Mouse (Mus musculus) cerebellum, postnatal 14 days (tissue): Measurements from ENCODE around the gene Loxl3.
A peak's percentile ranks its signal among the peaks of the same experiment; 100 is the strongest.

Experiments used
- DNase-seq, 2 experiments: peaks; one replicate each; pipeline ENCODE4 v3.0.0; 2021; ENCODE audit warnings: mixed read lengths in 2 of 2

Loxl3 gene

GRCm38 (mm10) chr6:83054074-83054851 lies 20.3 kb downstream of the Loxl3 start, which contains the start of gene Aup1:
Aup1 (plus strand) TSS chr6:83054521.
- peak; percentile 96 to 97 for DNase-seq

- DNase-seq, result peak in 1 of 2 experiments; percentile 62
Observed at GRCm38 (mm10) chr6:83054871-83055431, 21.0 kb downstream of the Loxl3 start, which contains the start of gene Htra2. Htra2 (minus strand) TSS chr6:83055273.

DNA sequence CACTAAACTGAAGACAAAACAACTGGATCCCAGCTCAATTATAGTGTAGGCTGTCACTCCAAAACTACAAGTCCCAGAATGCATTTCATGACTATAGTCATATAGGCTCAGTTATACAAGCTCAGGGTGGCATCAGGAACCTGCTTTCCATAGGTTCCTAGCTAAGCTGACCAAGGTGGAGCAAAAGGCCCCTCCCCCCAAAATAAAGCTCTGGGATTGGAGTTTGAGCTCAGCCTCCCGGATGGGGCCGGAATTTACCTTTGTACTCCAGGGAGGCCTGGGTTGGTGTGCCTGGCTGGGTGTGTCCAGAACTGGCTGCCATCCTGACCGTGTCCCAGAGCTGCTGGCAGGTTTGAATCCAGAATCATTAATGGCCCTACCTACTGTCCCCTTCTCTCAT lies 23.8 kb downstream of the Loxl3 start, which contains the start of gene Dqx1:
Dqx1 (plus strand) TSS at position 55 of the 400 bp plus-strand sequence.
- peak in 1 of 2 experiments; percentile 19 for DNase-seq

DNA sequence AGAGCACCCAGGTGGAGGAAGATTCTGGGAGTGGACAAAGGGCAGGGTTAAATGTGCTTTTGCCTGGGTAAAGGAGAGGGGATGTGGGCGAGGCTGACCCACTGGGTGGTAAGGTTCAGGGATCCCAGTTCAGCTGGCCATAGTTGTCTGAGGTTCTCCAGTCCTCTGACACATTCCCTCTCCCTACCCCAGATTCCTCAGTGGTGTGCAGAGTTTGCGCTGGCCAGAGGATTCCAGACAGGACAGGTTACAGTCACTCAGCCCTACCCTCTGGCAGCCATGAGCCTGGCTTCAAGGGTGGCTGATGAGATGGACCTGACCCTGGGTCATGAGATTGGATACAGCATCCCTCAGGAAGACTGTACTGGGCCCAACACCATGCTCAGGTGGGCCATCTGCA lies 24.8 kb downstream of the Loxl3 start:
- DNase-seq, result no peak

GRCm38 (mm10) chr6:83065995-83066394 lies 32.0 kb downstream of the Loxl3 start:
- DNase-seq, result no peak

DNA sequence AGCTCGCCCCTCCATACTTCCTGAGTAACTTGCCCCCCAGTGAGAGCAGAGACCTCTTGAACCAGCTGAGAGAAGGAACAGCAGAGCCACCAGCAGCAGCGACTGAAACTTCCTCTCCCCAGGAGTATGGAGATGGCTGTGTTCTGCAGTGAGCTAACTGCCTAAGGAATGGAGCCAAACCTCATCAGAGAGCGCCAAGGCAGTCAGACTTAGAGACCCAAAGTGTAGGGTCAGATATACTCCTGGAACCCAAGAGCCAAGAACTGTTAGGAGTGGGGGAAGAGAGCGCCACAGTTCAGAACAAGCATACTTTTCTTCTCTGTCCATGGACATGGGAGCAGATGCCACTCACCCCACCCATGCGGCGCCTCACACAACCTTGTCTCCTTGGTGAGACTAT lies 32.5 kb downstream of the Loxl3 start:
- DNase-seq, result no peak

GRCm38 (mm10) chr6:83068221-83068620 lies 34.2 kb downstream of the Loxl3 start:
- DNase-seq, result no peak

DNA sequence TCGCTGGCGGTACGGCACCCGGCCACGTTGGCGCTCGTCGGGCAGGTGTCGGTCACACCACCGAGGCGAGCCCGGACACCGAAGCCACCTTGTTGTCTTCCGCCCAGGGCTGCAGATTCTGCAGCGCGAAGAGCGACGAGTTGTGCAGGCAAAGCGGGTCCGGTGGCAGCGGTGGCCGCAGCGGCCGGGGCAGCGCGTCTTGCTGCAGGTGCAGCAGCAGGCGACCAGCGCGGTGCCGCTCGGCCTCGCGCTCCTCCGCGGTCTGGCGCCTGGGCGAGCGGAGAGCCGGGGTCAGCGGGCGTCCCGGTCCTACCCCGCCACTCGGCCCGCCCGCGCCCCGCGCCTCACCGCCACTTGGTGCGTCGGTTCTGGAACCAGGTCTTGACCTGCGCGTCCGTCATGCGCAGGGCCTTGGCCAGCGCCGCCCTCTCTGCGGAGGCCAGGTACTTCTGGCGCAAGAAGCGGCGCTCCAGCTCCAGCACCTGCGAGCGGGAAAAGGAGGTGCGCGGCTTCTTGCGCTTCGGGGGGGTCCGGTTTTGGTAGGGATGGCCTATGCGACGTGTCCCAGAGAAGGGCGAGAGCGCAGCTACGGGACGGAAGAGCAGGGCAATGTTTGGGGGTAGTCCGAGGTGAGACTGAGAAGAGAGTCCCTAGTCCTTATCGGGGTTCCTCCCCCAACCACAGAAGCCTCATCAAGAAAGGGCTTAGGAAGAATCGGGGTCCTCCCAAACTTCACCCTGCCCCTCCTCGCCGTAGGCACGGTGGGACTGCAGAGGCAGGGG lies 34.9 kb downstream of the Loxl3 start:
- DNase-seq, result no peak

GRCm38 (mm10) chr6:83069488-83070246 lies 35.7 kb downstream of the Loxl3 start:
- DNase-seq, result peak; percentile 38 to 43

DNA sequence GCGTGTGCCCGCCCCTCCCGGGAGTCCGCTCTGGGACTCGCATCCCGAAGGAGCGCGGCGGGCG lies 36.1 kb downstream of the Loxl3 start, which contains the start of gene Tlx2:
Tlx2 (minus strand) TSS at position 47 of the 64 bp plus-strand sequence.
- DNase-seq, result no peak

- DNase-seq, result peak; percentile 52 to 65
Observed at GRCm38 (mm10) chr6:83070311-83071219, 36.6 kb downstream of the Loxl3 start.

- DNase-seq, result peak in 1 of 2 experiments; percentile 60
Observed at GRCm38 (mm10) chr6:83071220-83071619, 37.2 kb downstream of the Loxl3 start.

DNA sequence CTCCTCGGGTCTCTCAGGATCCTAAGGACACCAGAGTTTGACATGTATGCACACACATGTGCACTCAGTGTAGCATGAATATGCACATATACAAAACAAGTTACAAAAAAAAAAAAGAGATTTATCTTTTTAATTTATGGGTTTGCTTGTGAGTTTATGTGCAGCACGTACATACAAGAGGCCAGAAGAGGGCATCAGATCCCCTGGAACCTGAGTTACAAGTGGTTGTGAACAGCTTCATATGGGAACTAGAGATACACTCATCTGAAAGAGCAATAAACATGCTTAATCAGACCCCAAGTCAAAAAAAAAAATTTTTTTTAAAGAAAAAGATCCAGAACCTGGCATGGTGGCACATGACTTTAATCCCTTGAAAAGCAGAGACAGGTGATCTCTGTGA lies 41.0 kb downstream of the Loxl3 start:
- no peak for DNase-seq

GRCm38 (mm10) chr6:83077630-83078323 lies 43.8 kb downstream of the Loxl3 start, which contains the start of gene Pcgf1:
Pcgf1 (plus strand) TSS chr6:83077869.
- peak in 1 of 2 experiments; percentile 67 for DNase-seq

DNA sequence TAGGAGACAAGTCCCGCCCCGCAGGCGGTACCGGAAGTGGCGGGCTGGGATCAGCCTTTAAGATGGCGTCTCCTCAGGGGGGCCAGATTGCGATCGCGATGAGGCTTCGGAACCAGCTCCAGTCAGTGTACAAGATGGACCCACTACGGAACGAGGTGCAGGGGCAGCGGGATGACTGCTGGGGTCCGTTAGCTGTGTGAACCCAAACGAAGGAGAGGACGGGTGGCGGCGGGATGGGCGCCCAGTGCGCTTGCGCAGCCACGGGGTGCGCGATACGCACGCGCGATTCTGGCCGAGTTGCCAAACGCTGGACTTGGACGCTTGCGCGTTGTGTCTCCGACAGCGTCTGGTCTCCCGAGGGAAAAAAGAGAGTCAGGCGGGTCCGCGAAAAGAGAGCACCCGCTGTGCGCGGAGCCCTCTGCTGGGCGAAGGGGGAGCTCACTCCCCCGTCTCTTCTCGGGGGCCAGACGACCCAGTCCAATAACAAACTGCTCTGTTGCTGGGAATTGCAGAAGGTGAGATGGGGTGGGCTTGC lies 44.4 kb downstream of the Loxl3 start:
- DNase-seq, result peak; percentile 100

DNA sequence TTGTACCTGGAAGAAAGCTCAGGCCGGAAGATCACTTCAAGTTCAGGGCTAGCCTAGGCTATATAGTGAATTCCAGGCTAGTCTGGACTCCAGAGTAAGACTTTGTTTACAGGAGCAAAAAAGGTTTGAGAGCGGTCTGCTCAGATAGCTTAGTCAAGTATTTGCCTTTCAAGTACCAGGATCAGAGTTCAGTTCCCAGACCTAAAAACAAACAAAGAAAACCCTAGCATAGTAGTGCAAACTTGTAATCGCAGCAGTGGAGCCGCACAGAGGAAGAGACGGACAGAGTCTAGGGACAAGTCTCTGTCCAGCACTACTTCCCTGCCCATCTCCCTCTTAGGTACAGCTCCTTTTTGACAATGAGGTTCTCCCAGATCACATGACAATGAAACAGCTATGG lies 46.2 kb downstream of the Loxl3 start:
- no peak for DNase-seq

- DNase-seq, result no peak
Observed at GRCm38 (mm10) chr6:83083497-83083896, 49.5 kb downstream of the Loxl3 start.

- DNase-seq, result no peak
Observed at GRCm38 (mm10) chr6:83084477-83084876, 50.5 kb downstream of the Loxl3 start.

GRCm38 (mm10) chr6:83086121-83087035 lies 52.4 kb downstream of the Loxl3 start, which contains the start of gene Lbx2:
Lbx2 (plus strand) TSS chr6:83086367.
- no peak for DNase-seq
